In the genomic region with DNA sequence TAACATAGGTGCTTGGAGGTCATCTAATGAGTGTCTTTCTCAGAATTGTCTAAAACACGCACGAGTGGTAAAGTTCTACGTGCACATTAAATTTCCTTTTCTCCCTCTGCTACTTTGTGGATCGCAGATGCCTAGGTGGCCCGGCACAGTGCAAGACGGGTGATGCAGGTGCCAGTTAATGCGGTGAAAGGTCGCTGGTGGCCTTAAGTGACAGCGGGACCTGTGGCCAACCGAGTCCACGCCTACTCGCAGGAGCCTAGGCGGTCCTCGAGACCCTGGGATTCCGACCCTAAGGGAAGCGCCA, we compare ENCODE assay signal across 8 mouse cellular contexts. TPM values are rescaled to one million over a fixed set of nuclear protein-coding genes. Genes with fewer than 3 reads are reported as not detected.
A peak's percentile ranks its signal among the peaks of the same experiment; 100 is the strongest.
DNase-seq lines count a peak whose midpoint lies in the region; ATAC-seq and TF ChIP-seq lines count a peak whose summit lies in the region.

No protein-coding gene starts in this region.

- no peak for TF ChIP-seq CTCF in left cerebral cortex, adult 2 months (IDR thresholded peaks at IDR 0.05)

- H3K9ac ChIP-seq in embryonic facial prominence, embryonic 13.5 days, result peak overlapping the region; percentile 86
- peak overlapping the region; percentile 86 for H3K9ac ChIP-seq in intestine, embryonic 16.5 days (ENCODE audit: low read depth, low read length)
- H3K9ac ChIP-seq in neural tube, embryonic 14.5 days (replicated peaks; ENCODE audit: low read depth, low read length), result peak overlapping the region; percentile 77

- peak overlapping the region; percentile 69 for H3K4me3 ChIP-seq in left cerebral cortex, adult 2 months
- H3K4me3 ChIP-seq in embryonic facial prominence, embryonic 13.5 days, result peak overlapping the region; percentile 67
- peak overlapping the region; percentile 75 for H3K4me3 ChIP-seq in intestine, embryonic 16.5 days (ENCODE audit: low read length)
- peak overlapping the region; percentile 58 for H3K4me3 ChIP-seq in neural tube, embryonic 14.5 days (ENCODE audit: low read depth, low read length)

- DNase-seq in left cerebral cortex, adult 2 months (ENCODE audit: extremely low spot score in 1 of 2, low spot score in 2 of 2), result no peak
- DNase-seq in left cerebral cortex, postnatal 10 days (ENCODE audit: extremely low spot score in 1 of 2, low spot score in 2 of 2), result no peak
- no peak for DNase-seq in ovary, postnatal 14 days (ENCODE audit: low spot score)
- DNase-seq in left cerebral cortex, adult 8-10 months (ENCODE audit: low spot score in 2 of 2), result no peak
- no peak for DNase-seq in natural killer cell, adult 2 months (ENCODE audit: low spot score in 2 of 2)

- peaks cover 25% of the 10 kb centered on the region for H3K36me3 ChIP-seq in embryonic facial prominence, embryonic 13.5 days
- peaks cover 7% of the 10 kb centered on the region; the same call in 1 of the 2 replicates for H3K36me3 ChIP-seq in intestine, embryonic 16.5 days (ENCODE audit: control insufficient read depth, insufficient read depth, low read length)
- H3K36me3 ChIP-seq in neural tube, embryonic 14.5 days (ENCODE audit: control insufficient read depth, insufficient read depth, low read length), result peaks cover 11% of the 10 kb centered on the region

- H3K9me3 ChIP-seq in embryonic facial prominence, embryonic 13.5 days, result no peaks in the 10 kb centered on the region
- no peaks in the 10 kb centered on the region for H3K9me3 ChIP-seq in intestine, embryonic 16.5 days (ENCODE audit: control insufficient read depth, low read length)
- H3K9me3 ChIP-seq in neural tube, embryonic 14.5 days (ENCODE audit: control insufficient read depth, low read length), result no peaks in the 10 kb centered on the region

- WGBS in embryonic facial prominence, embryonic 13.5 days, result 8% methylated on average over 16 of the region's 16 CpGs
- 3% methylated on average over 16 of the region's 16 CpGs for WGBS in intestine, embryonic 16.5 days
- WGBS in neural tube, embryonic 14.5 days, result 6% methylated on average over 16 of the region's 16 CpGs

- peaks cover 10% of the 10 kb centered on the region for H3K4me1 ChIP-seq in embryonic facial prominence, embryonic 13.5 days
- H3K4me1 ChIP-seq in intestine, embryonic 16.5 days (ENCODE audit: control insufficient read depth, insufficient read depth, low read length), result 0 out of 2 replicates have a peak, but pooled peaks cover 3% of the 10 kb centered on the region
- peaks cover 11% of the 10 kb centered on the region for H3K4me1 ChIP-seq in neural tube, embryonic 14.5 days (ENCODE audit: control insufficient read depth, insufficient read depth, low read length)

- peak overlapping the region; percentile 99 for H3K27ac ChIP-seq in left cerebral cortex, adult 2 months
- H3K27ac ChIP-seq in embryonic facial prominence, embryonic 13.5 days, result peak overlapping the region; percentile 97
- H3K27ac ChIP-seq in intestine, embryonic 16.5 days (ENCODE audit: low read length), result peak overlapping the region; percentile 93
- H3K27ac ChIP-seq in neural tube, embryonic 14.5 days (ENCODE audit: low read depth, low read length), result peak overlapping the region; percentile 96

- peak overlapping the region; percentile 78 for H3K4me2 ChIP-seq in embryonic facial prominence, embryonic 13.5 days
- H3K4me2 ChIP-seq in intestine, embryonic 16.5 days (ENCODE audit: low read depth, low read length), result peak overlapping the region; percentile 83
- H3K4me2 ChIP-seq in neural tube, embryonic 14.5 days (ENCODE audit: low read depth, low read length), result peak overlapping the region; percentile 89

- H3K27me3 ChIP-seq in embryonic facial prominence, embryonic 13.5 days, result no peaks in the 10 kb centered on the region
- H3K27me3 ChIP-seq in intestine, embryonic 16.5 days (replicated peaks; ENCODE audit: control insufficient read depth, insufficient read depth, low read length), result no peaks in the 10 kb centered on the region
- H3K27me3 ChIP-seq in neural tube, embryonic 14.5 days (ENCODE audit: control insufficient read depth, insufficient read depth, low read length), result no peaks in the 10 kb centered on the region; the same call in 1 of the 2 replicates

- intact Hi-C loops in left cerebral cortex, adult 2 months (cut with DNase I), result loop anchor here (5.0 kb wide), 1 partner anchor 192 kb away; a partner anchor contains a TSS
- intact Hi-C loops in left cerebral cortex, postnatal 10 days (cut with DNase I), result loop anchor here (2.0 to 5.0 kb wide), 2 partner anchors 77 to 94 kb away; a partner anchor contains a TSS

- no peak for ATAC-seq in embryonic facial prominence, embryonic 13.5 days (ENCODE audit: insufficient number of reproducible peaks, insufficient read depth, low FRiP score, low TSS enrichment, low read depth)
- ATAC-seq in intestine, embryonic 16.5 days, result no peak
- no peak for ATAC-seq in neural tube, embryonic 14.5 days (ENCODE audit: low read depth)

RNA-seq across cellular contexts. Expression of a gene that starts 0.5 kb away (rescaled TPM):
- under 1 TPM; 0.26 to 0.84 TPM for total RNA-seq in left cerebral cortex, adult 2 months (2021)
- total RNA-seq in left cerebral cortex, postnatal 10 days (2021), result under 1 TPM in 1 of 2 experiments, not detected in 1; 0.43 TPM
- 0.23 TPM in 1 of 2 replicates, not detected in the other for polyA plus RNA-seq in embryonic facial prominence, embryonic 13.5 days (2015; fragmentation: Nextera tagmentation; extraction: Ambion mirVana)
- 1.1 and 1.8 TPM in 2 replicates for polyA plus RNA-seq in intestine, embryonic 16.5 days (2015; fragmentation: Nextera tagmentation; extraction: Ambion mirVana)
- not detected in 2 replicates for polyA plus RNA-seq in neural tube, embryonic 14.5 days (2014; fragmentation: Nextera tagmentation; extraction: Ambion mirVana)
- total RNA-seq in left cerebral cortex, adult 8-10 months (2022), result 1 to 10 TPM in 1 of 4 experiments, under 1 TPM in 3; 0.67 to 1.4 (median 0.76) TPM

RNA-seq across cellular contexts. Expression of a gene that starts 1.0 kb away (rescaled TPM):
- 10 to 100 TPM; 74.2 to 82.3 TPM for total RNA-seq in left cerebral cortex, adult 2 months (2021)
- total RNA-seq in left cerebral cortex, postnatal 10 days (2021), result 10 to 100 TPM; 58.2 to 59.9 TPM
- polyA plus RNA-seq in embryonic facial prominence, embryonic 13.5 days (2015; fragmentation: Nextera tagmentation; extraction: Ambion mirVana), result 106 and 110 TPM in 2 replicates
- 102 and 103 TPM in 2 replicates for polyA plus RNA-seq in intestine, embryonic 16.5 days (2015; fragmentation: Nextera tagmentation; extraction: Ambion mirVana)
- 114 and 123 TPM in 2 replicates for polyA plus RNA-seq in neural tube, embryonic 14.5 days (2014; fragmentation: Nextera tagmentation; extraction: Ambion mirVana)
- total RNA-seq in left cerebral cortex, adult 8-10 months (2022), result 100 to 1,000 TPM in 2 of 4 experiments, 10 to 100 TPM in 2; 89.4 to 109 (median 102) TPM

RNA-seq across cellular contexts. Expression of a gene that starts 12.2 kb away (rescaled TPM):
- 10 to 100 TPM; 41.9 to 43.1 TPM for total RNA-seq in left cerebral cortex, adult 2 months (2021)
- total RNA-seq in left cerebral cortex, postnatal 10 days (2021), result 10 to 100 TPM; 39.1 to 41.3 TPM
- 38.0 and 38.3 TPM in 2 replicates for polyA plus RNA-seq in embryonic facial prominence, embryonic 13.5 days (2015; fragmentation: Nextera tagmentation; extraction: Ambion mirVana)
- 36.8 and 37.0 TPM in 2 replicates for polyA plus RNA-seq in intestine, embryonic 16.5 days (2015; fragmentation: Nextera tagmentation; extraction: Ambion mirVana)
- polyA plus RNA-seq in neural tube, embryonic 14.5 days (2014; fragmentation: Nextera tagmentation; extraction: Ambion mirVana), result 63.9 and 72.8 TPM in 2 replicates
- total RNA-seq in left cerebral cortex, adult 8-10 months (2022), result 10 to 100 TPM; 36.9 to 50.9 (median 45.7) TPM

RNA-seq across cellular contexts. Expression of a gene that starts 21.9 kb away (rescaled TPM):
- 10 to 100 TPM; 19.3 to 22.4 TPM for total RNA-seq in left cerebral cortex, adult 2 months (2021)
- total RNA-seq in left cerebral cortex, postnatal 10 days (2021), result 10 to 100 TPM; 23.0 to 24.7 TPM
- polyA plus RNA-seq in embryonic facial prominence, embryonic 13.5 days (2015; fragmentation: Nextera tagmentation; extraction: Ambion mirVana), result 45.9 and 49.6 TPM in 2 replicates
- 33.4 and 35.7 TPM in 2 replicates for polyA plus RNA-seq in intestine, embryonic 16.5 days (2015; fragmentation: Nextera tagmentation; extraction: Ambion mirVana)
- 52.1 and 53.1 TPM in 2 replicates for polyA plus RNA-seq in neural tube, embryonic 14.5 days (2014; fragmentation: Nextera tagmentation; extraction: Ambion mirVana)
- total RNA-seq in left cerebral cortex, adult 8-10 months (2022), result 10 to 100 TPM; 13.0 to 20.1 (median 16.1) TPM

RNA-seq across cellular contexts. Expression of a gene that starts 34.7 kb away (rescaled TPM):
- not detected for total RNA-seq in left cerebral cortex, adult 2 months (2021)
- total RNA-seq in left cerebral cortex, postnatal 10 days (2021), result under 1 TPM; 0.13 to 0.18 TPM
- 0.55 and 5.5 TPM in 2 replicates for polyA plus RNA-seq in embryonic facial prominence, embryonic 13.5 days (2015; fragmentation: Nextera tagmentation; extraction: Ambion mirVana)
- polyA plus RNA-seq in intestine, embryonic 16.5 days (2015; fragmentation: Nextera tagmentation; extraction: Ambion mirVana), result 71.9 and 102 TPM in 2 replicates
- 0.44 and 0.52 TPM in 2 replicates for polyA plus RNA-seq in neural tube, embryonic 14.5 days (2014; fragmentation: Nextera tagmentation; extraction: Ambion mirVana)
- total RNA-seq in left cerebral cortex, adult 8-10 months (2022), result under 1 TPM; 0.14 to 0.44 (median 0.17) TPM
